Mouse (Mus musculus): Measurements from ENCODE around the gene Prss50.
"Not testable (repeated sequence)": the region's sequence is repeated elsewhere in the genome, so short reads cannot be mapped to it uniquely, and the experiment has no call there.

Gene Prss50

GRCm38 (mm10) chr9:110857781-110858472, at the start of gene Prss50:
Gene Prss50, plus strand, starts transcription at chr9:110857967.
- no peak for DNase-seq (ENCODE audit: low spot score)

- no peak for DNase-seq (ENCODE audit: low spot score)
Measured at GRCm38 (mm10) chr9:110810051-110810450, 47.7 kb upstream of the Prss50 start.

GRCm38 (mm10) chr9:110813789-110814188, 44.0 kb upstream of the Prss50 start, which contains the start of gene Prss44:
Gene Prss44, plus strand, starts transcription at chr9:110813994.
- no peak for DNase-seq (ENCODE audit: low spot score)

- not testable (repeated sequence) for DNase-seq (ENCODE audit: low spot score)
Measured at GRCm38 (mm10) chr9:110820546-110820945, 37.2 kb upstream of the Prss50 start.

- DNase-seq (ENCODE audit: low spot score): no peak
Measured at GRCm38 (mm10) chr9:110821436-110821835, 36.3 kb upstream of the Prss50 start.

- no peak for DNase-seq (ENCODE audit: low spot score)
Measured at GRCm38 (mm10) chr9:110825426-110825825, 32.3 kb upstream of the Prss50 start.

GRCm38 (mm10) chr9:110825832-110826231, 31.9 kb upstream of the Prss50 start:
- DNase-seq (ENCODE audit: low spot score): no peak

- no peak for DNase-seq (ENCODE audit: low spot score)
Measured at GRCm38 (mm10) chr9:110826390-110826789, 31.4 kb upstream of the Prss50 start, which contains the start of gene Prss43. Gene Prss43, plus strand, starts transcription at chr9:110826690.

- DNase-seq (ENCODE audit: low spot score): no peak
Measured at GRCm38 (mm10) chr9:110833021-110833420, 24.7 kb upstream of the Prss50 start.

- DNase-seq (ENCODE audit: low spot score): no peak
Measured at GRCm38 (mm10) chr9:110834411-110834810, 23.4 kb upstream of the Prss50 start, which contains the start of gene Prss45. Gene Prss45, plus strand, starts transcription at chr9:110834588.

GRCm38 (mm10) chr9:110834961-110835360, 22.8 kb upstream of the Prss50 start:
- no peak for DNase-seq (ENCODE audit: low spot score)

- no peak for DNase-seq (ENCODE audit: low spot score)
Measured at GRCm38 (mm10) chr9:110836112-110836511, 21.7 kb upstream of the Prss50 start.

- no peak for DNase-seq (ENCODE audit: low spot score)
Measured at GRCm38 (mm10) chr9:110840905-110841304, 16.9 kb upstream of the Prss50 start.

GRCm38 (mm10) chr9:110841438-110841837, 16.3 kb upstream of the Prss50 start:
- no peak for DNase-seq (ENCODE audit: low spot score)

- DNase-seq (ENCODE audit: low spot score): no peak
Measured at GRCm38 (mm10) chr9:110844206-110844605, 13.6 kb upstream of the Prss50 start, which contains the start of gene Prss46. Gene Prss46, plus strand, starts transcription at chr9:110844506.

GRCm38 (mm10) chr9:110849162-110849561, 8.6 kb upstream of the Prss50 start:
- no peak for DNase-seq (ENCODE audit: low spot score)

GRCm38 (mm10) chr9:110855903-110856302, 1.9 kb upstream of the Prss50 start:
- DNase-seq (ENCODE audit: low spot score): no peak

- no peak for DNase-seq (ENCODE audit: low spot score)
Measured at GRCm38 (mm10) chr9:110856920-110857319, 847 bp upstream of the Prss50 start.

GRCm38 (mm10) chr9:110858523-110858922, 756 bp downstream of the Prss50 start:
- DNase-seq (ENCODE audit: low spot score): no peak

- DNase-seq (ENCODE audit: low spot score): no peak
Measured at GRCm38 (mm10) chr9:110858967-110859596, 1.3 kb downstream of the Prss50 start.

GRCm38 (mm10) chr9:110871030-110871429, 13.3 kb downstream of the Prss50 start:
- DNase-seq (ENCODE audit: low spot score): no peak

GRCm38 (mm10) chr9:110873681-110874659, 16.2 kb downstream of the Prss50 start:
- no peak for DNase-seq (ENCODE audit: low spot score)
